Mouse (Mus musculus): ENCODE data around the gene S100a3. TPM values are rescaled to one million over a fixed set of nuclear protein-coding genes. Genes with fewer than 3 reads are reported as not detected.

Gene S100a3
- polyA plus RNA-seq, 1 experiment, result 1.3 TPM

- peak overlapping the region; percentile 66 for H3K27ac ChIP-seq (ENCODE audit: insufficient read depth, low read length)
- 69% methylated on average over 5 of the region's 5 CpGs for WGBS
- peaks cover 4% of the 10 kb centered on the region for H3K4me1 ChIP-seq (ENCODE audit: control insufficient read depth, insufficient read depth, low read length)
- peak overlapping the region; percentile 73 for H3K4me3 ChIP-seq (replicated peaks; ENCODE audit: insufficient read depth, low read depth, low read length)
- no peaks in the 10 kb centered on the region for H3K27me3 ChIP-seq (ENCODE audit: control insufficient read depth, insufficient read depth, low read length)
- peak in 1 of 2 experiments; percentile 33 for DNase-seq
- TF ChIP-seq CTCF (IDR thresholded peaks at IDR 0.05; ENCODE audit: borderline replicate concordance, insufficient read depth, low read depth, low read length) (no peak), POLR2A (IDR thresholded peaks at IDR 0.05; ENCODE audit: borderline replicate concordance, insufficient read depth, low read length) (no peak)
Observed at GRCm38 (mm10) chr3:90537905-90538296, 22.5 kb upstream of the S100a3 start.

DNA sequence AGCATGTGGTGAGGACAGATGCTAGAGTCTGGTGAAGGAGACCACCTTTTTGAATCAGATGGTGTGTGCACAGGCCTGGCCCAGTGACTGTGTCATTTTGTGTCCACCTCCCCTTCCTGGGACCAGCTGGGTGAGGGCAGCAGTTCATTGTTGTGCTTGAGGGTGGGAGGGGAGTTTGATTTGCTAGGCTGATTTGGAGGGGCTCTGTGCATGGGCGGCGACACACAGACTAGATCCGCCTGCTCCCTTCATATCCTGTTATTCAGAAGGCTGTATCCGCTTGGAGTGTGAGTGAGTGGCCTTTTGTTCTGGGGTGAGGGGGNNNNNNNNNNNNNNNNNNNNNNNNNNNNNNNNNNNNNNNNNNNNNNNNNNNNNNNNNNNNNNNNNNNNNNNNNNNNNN lies 19.5 kb upstream of the S100a3 start:
- Histone ChIP-seq H3K4me1 (ENCODE audit: control insufficient read depth, insufficient read depth, low read length) (peaks cover 4% of the 10 kb centered on the region), H3K27me3 (ENCODE audit: control insufficient read depth, insufficient read depth, low read length) (no peaks in the 10 kb centered on the region), H3K27ac (ENCODE audit: insufficient read depth, low read length) (peak overlapping the region; percentile 72; the same call in 1 of the 2 replicates), H3K4me3 (replicated peaks; ENCODE audit: insufficient read depth, low read depth, low read length) (no peak overlapping the region)
- TF ChIP-seq POLR2A (IDR thresholded peaks at IDR 0.05; ENCODE audit: borderline replicate concordance, insufficient read depth, low read length), result no peak
- no peak for TF ChIP-seq CTCF (IDR thresholded peaks at IDR 0.05; ENCODE audit: borderline replicate concordance, insufficient read depth, low read depth, low read length)
- DNase-seq, result peak in 1 of 2 experiments; percentile 33
- 44% methylated on average over 4 of the region's 4 CpGs for WGBS

DNA sequence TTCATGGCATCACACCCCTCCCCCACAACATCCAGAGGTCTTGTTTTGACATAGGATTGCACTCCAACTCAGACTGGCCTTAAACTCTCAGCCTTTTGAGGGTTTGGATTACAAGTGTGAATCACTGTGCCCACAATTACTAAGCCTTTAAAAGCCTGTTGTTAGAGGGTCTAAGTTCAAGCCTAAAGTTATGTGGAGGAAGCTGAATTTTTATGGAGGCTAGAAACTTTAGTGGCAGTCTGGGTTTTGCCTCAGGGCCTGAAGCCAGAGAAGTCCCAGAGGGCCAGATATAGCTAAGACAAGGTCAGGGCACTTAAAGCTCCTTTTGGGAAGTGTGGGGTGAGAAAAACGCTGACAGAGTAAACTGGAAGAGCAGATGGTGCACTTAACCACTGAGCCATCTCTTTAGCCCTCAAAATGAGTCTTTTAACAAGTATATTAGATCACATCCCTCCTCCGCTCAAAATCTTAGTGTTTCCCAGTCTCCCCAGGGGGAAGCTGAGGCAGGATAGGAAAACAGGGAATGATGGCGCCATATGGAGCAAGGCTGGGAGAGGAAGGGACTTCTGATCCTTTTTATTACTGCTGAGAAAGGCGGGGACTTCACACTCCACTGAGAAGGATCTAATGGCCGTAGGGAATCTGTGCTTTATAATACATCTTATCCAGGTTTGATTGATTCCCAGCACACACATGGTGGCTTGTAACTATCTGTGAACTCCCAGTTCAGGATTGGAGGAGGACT lies 10.5 kb upstream of the S100a3 start:
- DNase-seq, result no peak
- 58% methylated on average over 5 of the region's 5 CpGs for WGBS
- Histone ChIP-seq H3K4me1 (ENCODE audit: control insufficient read depth, insufficient read depth, low read length) (no peaks in the 10 kb centered on the region), H3K27me3 (ENCODE audit: control insufficient read depth, insufficient read depth, low read length) (no peaks in the 10 kb centered on the region), H3K4me3 (replicated peaks; ENCODE audit: insufficient read depth, low read depth, low read length) (no peak overlapping the region), H3K27ac (ENCODE audit: insufficient read depth, low read length) (no peak overlapping the region)
- TF ChIP-seq CTCF (IDR thresholded peaks at IDR 0.05; ENCODE audit: borderline replicate concordance, insufficient read depth, low read depth, low read length) (no peak), POLR2A (IDR thresholded peaks at IDR 0.05; ENCODE audit: borderline replicate concordance, insufficient read depth, low read length) (no peak)

DNA sequence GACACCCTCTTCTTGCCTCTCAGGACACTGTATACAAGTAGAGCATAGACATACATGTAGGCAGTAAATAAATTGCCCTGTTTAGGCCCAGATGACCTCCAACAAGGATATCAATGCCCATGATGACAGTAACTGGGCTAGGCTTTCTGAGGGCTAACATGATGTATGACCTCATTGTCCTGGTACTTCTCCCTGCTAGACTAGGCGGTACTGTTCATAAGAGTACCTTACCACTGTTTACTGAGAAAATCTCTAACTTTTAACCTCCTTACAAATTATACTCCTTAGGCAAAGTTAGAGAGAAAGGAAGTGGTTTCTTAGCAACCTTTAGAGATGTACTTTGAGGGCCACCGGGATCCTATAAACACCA lies 10.0 kb upstream of the S100a3 start:
- Histone ChIP-seq H3K4me3 (replicated peaks; ENCODE audit: insufficient read depth, low read depth, low read length) (no peak overlapping the region), H3K4me1 (ENCODE audit: control insufficient read depth, insufficient read depth, low read length) (no peaks in the 10 kb centered on the region), H3K27ac (ENCODE audit: insufficient read depth, low read length) (no peak overlapping the region), H3K27me3 (ENCODE audit: control insufficient read depth, insufficient read depth, low read length) (no peaks in the 10 kb centered on the region)
- no peak for DNase-seq
- TF ChIP-seq POLR2A (IDR thresholded peaks at IDR 0.05; ENCODE audit: borderline replicate concordance, insufficient read depth, low read length) (no peak), CTCF (IDR thresholded peaks at IDR 0.05; ENCODE audit: borderline replicate concordance, insufficient read depth, low read depth, low read length) (no peak)
- WGBS, result 96% methylated on average over 2 of the region's 2 CpGs

GRCm38 (mm10) chr3:90552231-90552630 lies 8.1 kb upstream of the S100a3 start:
- TF ChIP-seq POLR2A (IDR thresholded peaks at IDR 0.05; ENCODE audit: borderline replicate concordance, insufficient read depth, low read length) (no peak), CTCF (IDR thresholded peaks at IDR 0.05; ENCODE audit: borderline replicate concordance, insufficient read depth, low read depth, low read length) (no peak)
- no peaks in the 10 kb centered on the region for H3K27me3 ChIP-seq (ENCODE audit: control insufficient read depth, insufficient read depth, low read length)
- no peak for DNase-seq
- 68% methylated on average over 2 of the region's 2 CpGs for WGBS
- no peak overlapping the region for H3K27ac ChIP-seq (ENCODE audit: insufficient read depth, low read length)
- no peak overlapping the region for H3K4me3 ChIP-seq (replicated peaks; ENCODE audit: insufficient read depth, low read depth, low read length)
- H3K4me1 ChIP-seq (ENCODE audit: control insufficient read depth, insufficient read depth, low read length), result no peaks in the 10 kb centered on the region

DNA sequence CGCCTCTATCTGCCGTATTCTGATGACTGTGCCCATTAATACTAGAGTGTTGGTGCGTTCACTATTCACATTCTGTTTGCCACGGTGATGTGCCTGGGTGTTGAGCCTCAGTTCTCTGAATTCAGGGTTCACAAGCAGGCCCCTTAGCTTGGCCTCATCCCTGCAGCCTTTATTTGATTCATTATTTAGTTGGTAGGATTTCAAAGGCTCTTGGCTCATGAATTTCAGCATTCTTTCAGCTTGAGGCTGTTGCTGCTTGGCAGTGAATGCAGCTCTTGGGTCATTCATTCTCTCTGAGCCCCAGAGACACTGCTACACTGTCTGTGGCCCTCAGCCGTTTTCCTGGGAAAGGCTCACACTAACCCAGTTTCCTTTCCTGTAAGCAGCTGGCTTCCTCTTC lies 4.4 kb upstream of the S100a3 start:
- no peak overlapping the region for H3K4me3 ChIP-seq (replicated peaks; ENCODE audit: insufficient read depth, low read depth, low read length)
- DNase-seq, result peak in 1 of 2 experiments; percentile 41
- TF ChIP-seq CTCF (IDR thresholded peaks at IDR 0.05; ENCODE audit: borderline replicate concordance, insufficient read depth, low read depth, low read length) (no peak), POLR2A (IDR thresholded peaks at IDR 0.05; ENCODE audit: borderline replicate concordance, insufficient read depth, low read length) (no peak)
- WGBS, result 41% methylated on average over 5 of the region's 5 CpGs
- no peaks in the 10 kb centered on the region for H3K4me1 ChIP-seq (ENCODE audit: control insufficient read depth, insufficient read depth, low read length)
- H3K27ac ChIP-seq (ENCODE audit: insufficient read depth, low read length), result no peak overlapping the region
- H3K27me3 ChIP-seq (ENCODE audit: control insufficient read depth, insufficient read depth, low read length), result no peaks in the 10 kb centered on the region

DNA sequence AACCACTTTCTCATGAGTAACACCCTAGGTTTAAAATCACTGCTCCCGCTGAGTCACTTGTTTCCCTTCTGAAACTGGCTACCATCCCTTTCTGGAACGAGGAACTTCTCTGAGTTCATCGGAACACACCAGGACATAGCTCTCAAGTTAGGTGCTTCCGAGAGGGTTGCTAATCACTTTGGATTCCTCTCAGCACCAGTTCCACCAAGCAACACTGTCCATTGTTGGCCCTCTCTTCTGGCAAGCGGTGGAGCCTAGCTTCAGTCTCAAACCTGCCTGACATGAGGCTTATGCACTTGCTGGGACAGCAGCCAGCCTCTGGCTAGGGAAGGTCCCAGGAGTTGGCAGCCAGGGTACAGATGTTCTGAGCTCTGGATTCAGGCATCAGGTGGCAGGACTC lies 14.3 kb downstream of the S100a3 start:
- no peak for DNase-seq
- Histone ChIP-seq H3K27ac (ENCODE audit: insufficient read depth, low read length) (no peak overlapping the region), H3K4me3 (replicated peaks; ENCODE audit: insufficient read depth, low read depth, low read length) (no peak overlapping the region), H3K4me1 (ENCODE audit: control insufficient read depth, insufficient read depth, low read length) (no peaks in the 10 kb centered on the region), H3K27me3 (ENCODE audit: control insufficient read depth, insufficient read depth, low read length) (no peaks in the 10 kb centered on the region)
- 39% methylated on average over 5 of the region's 5 CpGs for WGBS
- TF ChIP-seq POLR2A (IDR thresholded peaks at IDR 0.05; ENCODE audit: borderline replicate concordance, insufficient read depth, low read length), result no peak
- no peak for TF ChIP-seq CTCF (IDR thresholded peaks at IDR 0.05; ENCODE audit: borderline replicate concordance, insufficient read depth, low read depth, low read length)

DNA sequence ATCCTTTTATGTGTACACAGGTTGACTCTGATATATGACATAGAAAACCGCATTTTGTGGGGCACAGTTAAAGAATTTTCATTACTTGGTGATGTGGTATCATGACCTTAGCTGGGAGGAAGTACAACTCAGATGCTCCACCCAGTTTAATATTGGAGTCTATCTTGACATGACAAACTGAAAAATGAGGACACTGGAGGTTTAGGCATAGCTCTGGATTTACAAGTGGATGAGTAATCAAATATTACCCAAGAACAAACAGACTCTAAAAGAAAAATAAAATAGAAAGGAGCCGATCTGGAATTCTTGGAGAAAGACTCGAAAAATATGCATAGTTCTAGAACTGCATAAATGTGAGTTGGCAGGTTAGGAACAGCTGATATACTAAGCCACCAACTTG lies 14.9 kb downstream of the S100a3 start:
- no peak for DNase-seq
- no peak overlapping the region for H3K4me3 ChIP-seq (replicated peaks; ENCODE audit: insufficient read depth, low read depth, low read length)
- no peak overlapping the region for H3K27ac ChIP-seq (ENCODE audit: insufficient read depth, low read length)
- 88% methylated on average over 3 of the region's 3 CpGs for WGBS
- TF ChIP-seq CTCF (IDR thresholded peaks at IDR 0.05; ENCODE audit: borderline replicate concordance, insufficient read depth, low read depth, low read length) (no peak), POLR2A (IDR thresholded peaks at IDR 0.05; ENCODE audit: borderline replicate concordance, insufficient read depth, low read length) (no peak)
- no peaks in the 10 kb centered on the region for H3K27me3 ChIP-seq (ENCODE audit: control insufficient read depth, insufficient read depth, low read length)
- H3K4me1 ChIP-seq (ENCODE audit: control insufficient read depth, insufficient read depth, low read length), result no peaks in the 10 kb centered on the region
